In genomic region chr4:150743103-150743502, GRCm38 (mm10) we compare ENCODE assay signal across 8 mouse cellular contexts.
DNase-seq lines count a peak whose midpoint lies in the region; ATAC-seq lines count a peak whose summit lies in the region.

No protein-coding gene starts in this region.

- no peak overlapping the region for H3K27ac ChIP-seq in neural tube, embryonic 11.5 days (ENCODE audit: low read depth, low read length)
- H3K27ac ChIP-seq in hindbrain, embryonic 13.5 days, result no peak overlapping the region
- peak overlapping the region; percentile 63 for H3K27ac ChIP-seq in lung, embryonic 16.5 days (ENCODE audit: low read length)

- H3K9ac ChIP-seq in neural tube, embryonic 11.5 days (ENCODE audit: low read length), result no peak overlapping the region
- H3K9ac ChIP-seq in hindbrain, embryonic 13.5 days, result no peak overlapping the region
- no peak overlapping the region for H3K9ac ChIP-seq in lung, embryonic 16.5 days (ENCODE audit: low read length)

- H3K4me3 ChIP-seq in neural tube, embryonic 11.5 days (ENCODE audit: low read depth, low read length), result no peak overlapping the region
- no peak overlapping the region for H3K4me3 ChIP-seq in hindbrain, embryonic 13.5 days
- H3K4me3 ChIP-seq in lung, embryonic 16.5 days (ENCODE audit: low read length), result no peak overlapping the region

- 0 out of 2 replicates have a peak, but pooled peaks have one; percentile 58 for ATAC-seq in neural tube, embryonic 11.5 days (ENCODE audit: insufficient read depth, low FRiP score, low TSS enrichment)
- ATAC-seq in hindbrain, embryonic 13.5 days (ENCODE audit: low FRiP score), result peak; percentile 57; the same call in 1 of the 2 replicates
- peak; percentile 50 for ATAC-seq in lung, embryonic 16.5 days (ENCODE audit: low read depth)

- 29% methylated on average over 6 of the region's 6 CpGs for WGBS in neural tube, embryonic 11.5 days
- 20% methylated on average over 6 of the region's 6 CpGs for WGBS in hindbrain, embryonic 13.5 days
- WGBS in lung, embryonic 16.5 days, result 29% methylated on average over 6 of the region's 6 CpGs

- H3K4me2 ChIP-seq in neural tube, embryonic 11.5 days (ENCODE audit: low read depth), result no peak overlapping the region
- no peak overlapping the region for H3K4me2 ChIP-seq in hindbrain, embryonic 13.5 days
- H3K4me2 ChIP-seq in lung, embryonic 16.5 days (ENCODE audit: low read depth, low read length), result peak overlapping the region; percentile 14; the same call in 1 of the 2 replicates

- intact Hi-C loops in left cerebral cortex, postnatal 36 days (cut with DNase I), result no loop called here

- no peaks in the 10 kb centered on the region for H3K27me3 ChIP-seq in neural tube, embryonic 11.5 days (ENCODE audit: control insufficient read depth, insufficient read depth, low read length)
- H3K27me3 ChIP-seq in hindbrain, embryonic 13.5 days, result no peaks in the 10 kb centered on the region
- no peaks in the 10 kb centered on the region for H3K27me3 ChIP-seq in lung, embryonic 16.5 days (ENCODE audit: control insufficient read depth, insufficient read depth, low read depth, low read length)

- H3K4me1 ChIP-seq in neural tube, embryonic 11.5 days (ENCODE audit: control insufficient read depth, insufficient read depth, low read length), result 0 out of 2 replicates have a peak, but pooled peaks cover 2% of the 10 kb centered on the region
- H3K4me1 ChIP-seq in hindbrain, embryonic 13.5 days (replicated peaks), result peaks cover 22% of the 10 kb centered on the region
- H3K4me1 ChIP-seq in lung, embryonic 16.5 days (replicated peaks; ENCODE audit: control insufficient read depth, insufficient read depth, low read length), result peaks cover 42% of the 10 kb centered on the region

- no peaks in the 10 kb centered on the region for H3K9me3 ChIP-seq in neural tube, embryonic 11.5 days (ENCODE audit: control insufficient read depth, low read length)
- H3K9me3 ChIP-seq in hindbrain, embryonic 13.5 days, result no peaks in the 10 kb centered on the region
- H3K9me3 ChIP-seq in lung, embryonic 16.5 days (ENCODE audit: control insufficient read depth, low read length), result no peaks in the 10 kb centered on the region

- peak; percentile 60 for DNase-seq in neural tube, embryonic 11.5 days (ENCODE audit: low spot score)
- no peak for DNase-seq in neural tube, embryonic 10.5 days (ENCODE audit: extremely low spot score, low spot score)
- peak; percentile 28 to 63 for DNase-seq in thymus, postnatal 10 days (ENCODE audit: low spot score in 2 of 2)
- DNase-seq in left cerebral cortex, postnatal 36 days (ENCODE audit: low spot score in 2 of 2), result no peak
- DNase-seq in right cerebral cortex, adult 18-20 months, result no peak
- DNase-seq in spleen, postnatal 14 days (ENCODE audit: low spot score in 2 of 2), result no peak

- H3K36me3 ChIP-seq in neural tube, embryonic 11.5 days (ENCODE audit: control insufficient read depth, insufficient read depth, low read length), result no peaks in the 10 kb centered on the region
- no peaks in the 10 kb centered on the region for H3K36me3 ChIP-seq in hindbrain, embryonic 13.5 days
- H3K36me3 ChIP-seq in lung, embryonic 16.5 days (ENCODE audit: control insufficient read depth, insufficient read depth, low read length), result no peaks in the 10 kb centered on the region

Comparison
In these comparisons a context has a peak if more than half of its experiments do, and no peak if none do; other contexts are left out.
1. DNase-seq: peak in neural tube, embryonic 11.5 days (single experiment) and thymus, postnatal 10 days (2 of 2); none in neural tube, embryonic 10.5 days (single experiment), left cerebral cortex, postnatal 36 days (0 of 2), right cerebral cortex, adult 18-20 months (single experiment) and spleen, postnatal 14 days (0 of 2).
2. Peak in every context shown above with its lines, with median percentiles within 50 percentile points of each other: ATAC-seq.